Mouse (Mus musculus): ENCODE data around the gene Bmper.
A peak's percentile ranks its signal among the peaks of the same experiment; 100 is the strongest.

Bmper gene

GRCm38 (mm10) chr9:23364047-23364446 lies 141.2 kb downstream of the Bmper start:
- no peak for DNase-seq (ENCODE audit: low read depth, low spot score)

- DNase-seq (ENCODE audit: low read depth, low spot score): peak; percentile 33
Measured at GRCm38 (mm10) chr9:23368124-23368523, 145.2 kb downstream of the Bmper start.

DNA sequence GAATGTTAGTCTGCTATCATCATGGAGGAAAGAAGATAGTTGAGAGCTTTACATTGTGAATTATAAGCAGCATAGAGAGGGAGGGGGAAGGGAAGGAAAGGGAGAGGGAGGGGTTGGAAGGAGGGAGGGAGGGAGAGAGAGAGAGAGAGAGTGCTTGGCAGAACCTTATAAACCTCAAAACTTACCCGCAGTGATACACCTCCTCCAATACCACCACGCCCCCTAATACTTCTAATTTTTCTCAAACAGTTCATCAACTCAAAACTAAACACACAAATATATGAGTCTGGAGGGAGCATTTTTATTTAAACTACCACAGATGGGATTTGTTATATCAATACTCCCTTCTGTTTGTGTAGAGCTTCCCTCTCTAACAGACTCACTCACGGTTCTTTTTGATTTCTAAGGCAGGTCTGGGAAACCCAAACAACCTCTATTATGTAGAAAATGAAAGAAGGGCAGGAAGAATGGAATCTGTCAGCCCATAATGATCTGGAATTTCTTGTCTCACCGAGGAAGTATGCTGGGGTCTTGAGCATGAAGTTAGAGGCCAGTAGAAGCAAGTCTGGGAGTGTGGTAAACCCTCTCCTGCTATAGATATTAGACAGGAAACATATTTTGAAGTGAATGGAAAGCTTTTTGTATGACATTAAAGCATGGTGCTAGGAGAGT lies 152.0 kb downstream of the Bmper start:
- peak; percentile 25 for DNase-seq (ENCODE audit: low read depth, low spot score)

- no peak for DNase-seq (ENCODE audit: low read depth, low spot score)
Measured at GRCm38 (mm10) chr9:23377831-23378730, 155.2 kb downstream of the Bmper start.

GRCm38 (mm10) chr9:23378731-23379170 lies 155.9 kb downstream of the Bmper start:
- no peak for DNase-seq (ENCODE audit: low read depth, low spot score)

GRCm38 (mm10) chr9:23380171-23380835 lies 157.4 kb downstream of the Bmper start:
- DNase-seq (ENCODE audit: low read depth, low spot score): no peak

DNA sequence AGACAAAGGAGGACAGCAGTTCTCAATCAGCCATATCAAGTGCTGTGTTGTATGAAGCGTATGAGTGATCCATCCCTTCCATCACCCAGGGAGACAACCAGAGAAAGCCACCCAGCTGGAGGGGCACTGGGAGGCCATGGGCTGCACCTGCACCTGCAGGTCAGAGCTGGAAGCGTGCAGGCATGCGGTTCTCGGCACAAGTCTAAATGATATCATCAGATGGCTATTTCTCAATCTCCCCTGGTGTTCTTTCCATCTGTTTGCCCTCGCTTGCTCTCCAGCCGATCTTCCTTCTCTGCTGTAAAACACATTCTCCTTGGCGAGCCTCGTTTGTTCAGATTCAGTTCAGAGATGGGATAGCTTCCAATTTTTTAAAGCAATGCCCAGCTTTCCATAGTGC lies 160.4 kb downstream of the Bmper start:
- DNase-seq (ENCODE audit: low read depth, low spot score): no peak

DNA sequence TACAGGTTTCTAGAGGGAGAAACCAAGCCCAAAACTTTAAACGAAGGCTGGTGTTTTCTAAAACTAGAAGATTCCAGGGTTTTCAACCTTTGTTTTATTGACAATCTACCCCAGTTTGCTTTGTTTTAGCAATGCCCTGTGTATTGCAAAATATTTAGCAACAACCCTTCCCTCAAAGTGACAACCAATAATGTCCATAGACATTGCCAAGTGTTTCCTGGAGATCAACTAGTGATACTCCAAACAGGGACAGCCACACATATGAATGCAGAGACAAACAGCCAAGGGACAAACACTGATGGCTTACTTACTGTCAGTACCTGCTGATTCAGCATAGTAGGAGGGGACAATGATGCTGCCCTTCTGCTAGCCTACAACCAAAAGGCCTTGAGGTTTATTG lies 161.0 kb downstream of the Bmper start:
- DNase-seq (ENCODE audit: low read depth, low spot score): no peak

DNA sequence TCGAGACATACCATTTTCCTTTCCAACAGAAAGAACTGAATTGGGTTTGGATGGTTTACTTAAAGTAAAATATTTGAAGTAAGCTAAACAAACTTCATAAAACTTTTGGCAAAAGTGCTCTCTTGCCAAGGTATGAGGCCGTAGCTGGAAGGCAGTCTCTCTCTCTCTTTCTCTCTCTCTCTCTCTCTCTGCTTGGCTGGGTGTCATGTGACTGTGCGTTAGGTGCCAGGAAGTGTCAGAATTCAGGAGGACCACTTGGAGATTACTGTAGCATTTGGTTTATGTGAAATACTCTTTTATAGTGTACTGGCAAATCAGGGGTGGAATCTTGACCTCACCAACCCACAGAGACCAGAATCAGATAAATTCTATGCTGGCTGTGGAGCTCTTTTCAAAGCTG lies 162.0 kb downstream of the Bmper start:
- no peak for DNase-seq (ENCODE audit: low read depth, low spot score)

DNA sequence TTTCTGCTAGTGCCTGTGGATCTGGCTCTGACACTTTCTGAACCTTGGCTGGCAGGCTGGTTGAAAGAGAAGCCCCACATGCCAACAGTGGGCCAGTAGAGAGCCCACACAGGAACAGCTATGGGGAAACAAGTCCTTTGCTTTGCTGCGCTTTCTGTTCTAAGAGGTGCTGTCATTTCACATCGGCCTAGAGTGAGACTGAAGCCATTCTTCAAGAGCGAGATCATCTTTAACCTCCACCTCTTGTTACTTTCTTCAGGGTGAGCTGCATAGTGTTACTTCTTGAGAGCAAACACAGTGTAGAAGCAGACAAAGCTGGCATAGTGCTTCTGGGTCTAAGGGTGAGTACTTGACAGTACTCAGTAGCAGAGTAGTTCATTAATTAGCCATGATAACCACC lies 163.3 kb downstream of the Bmper start:
- peak; percentile 52 for DNase-seq (ENCODE audit: low read depth, low spot score)

DNA sequence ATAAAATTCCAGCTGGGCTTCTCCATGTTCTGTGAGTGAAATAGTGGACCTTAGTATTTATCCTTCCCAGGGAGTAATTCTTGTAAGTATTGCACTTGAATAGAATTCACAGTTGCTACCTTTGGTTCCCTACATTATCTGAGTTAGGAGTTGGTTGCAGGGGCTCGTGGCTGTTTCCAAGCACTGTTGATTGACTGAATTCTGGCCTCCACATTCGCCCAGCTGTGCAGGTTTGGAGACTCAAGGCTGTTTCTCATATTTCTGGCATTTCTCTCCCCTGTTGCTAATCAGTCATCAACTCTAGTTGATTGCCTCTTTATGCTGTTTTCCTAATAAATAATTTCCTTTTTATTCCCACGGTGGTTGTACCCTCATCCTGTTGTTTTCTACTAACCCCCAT lies 167.2 kb downstream of the Bmper start:
- DNase-seq (ENCODE audit: low read depth, low spot score): no peak

DNA sequence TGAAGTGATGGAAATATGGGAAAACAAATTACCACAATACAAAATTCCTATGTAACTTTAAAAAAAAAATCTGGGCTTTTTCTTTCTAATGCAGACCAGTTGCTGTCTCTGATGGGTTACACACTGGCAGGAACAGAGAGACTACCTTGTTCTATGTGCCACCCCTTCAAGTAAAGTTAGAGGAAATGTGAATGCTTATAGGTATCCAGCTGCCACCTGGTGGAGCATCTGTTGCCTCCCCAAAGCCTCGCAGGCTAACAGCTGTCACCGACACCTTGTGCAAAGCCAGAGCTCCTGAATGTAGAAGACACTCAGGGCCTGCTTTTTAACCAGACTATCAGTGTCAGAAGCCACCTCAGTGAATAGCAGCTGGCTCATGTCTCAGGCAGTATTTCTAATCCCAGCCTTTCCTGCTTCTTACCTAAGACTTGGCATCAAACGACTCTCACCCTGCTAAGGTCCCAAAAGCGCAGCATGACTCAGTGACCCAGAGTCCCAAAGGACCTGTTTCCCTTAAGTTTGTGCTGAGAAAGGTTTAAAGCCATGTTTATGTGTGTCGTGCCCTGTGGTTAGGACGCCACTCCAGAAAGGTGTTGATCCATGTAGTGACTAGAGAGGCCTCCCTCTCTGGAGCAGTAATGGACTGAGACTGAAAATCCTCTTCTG lies 171.9 kb downstream of the Bmper start:
- peak; percentile 41 for DNase-seq (ENCODE audit: low read depth, low spot score)

DNA sequence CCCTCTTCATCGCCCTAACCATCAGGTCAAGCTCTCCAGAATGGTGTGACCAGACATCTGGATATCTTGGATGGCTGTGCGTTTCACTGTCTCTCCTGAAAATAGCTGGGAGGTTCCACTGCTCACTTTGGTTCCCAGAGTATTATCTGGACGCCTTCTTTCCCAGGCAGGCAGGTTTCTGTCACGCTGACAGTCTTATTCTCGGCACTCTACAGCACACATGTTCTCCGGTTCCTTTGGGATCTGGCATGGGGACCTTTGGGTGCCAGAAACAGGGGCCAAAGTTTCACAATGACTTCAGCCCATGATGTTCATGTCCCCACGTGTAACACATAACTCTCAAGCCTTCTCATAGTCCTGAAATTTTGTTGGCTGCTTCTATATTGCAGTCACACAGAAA lies 173.3 kb downstream of the Bmper start:
- DNase-seq (ENCODE audit: low read depth, low spot score): no peak

DNA sequence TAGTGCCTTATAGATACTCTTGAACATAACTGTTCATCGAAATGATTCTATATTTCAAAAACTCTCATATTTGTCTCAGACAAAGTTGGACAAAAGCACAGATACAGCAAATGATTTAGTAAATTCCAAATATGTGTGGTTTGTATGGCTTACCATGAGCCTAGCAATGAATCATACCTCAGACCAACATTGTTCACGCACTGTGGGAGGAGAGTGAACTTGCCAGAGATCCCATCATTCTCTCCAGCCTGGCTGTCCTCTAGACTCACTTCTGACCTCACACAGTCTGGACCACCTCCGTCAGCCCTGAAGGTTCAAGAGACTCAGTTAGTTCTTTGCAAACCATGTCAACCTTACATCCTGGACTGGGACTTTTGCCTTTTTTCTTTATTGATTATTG lies 175.0 kb downstream of the Bmper start:
- peak; percentile 65 for DNase-seq (ENCODE audit: low read depth, low spot score)

- DNase-seq (ENCODE audit: low read depth, low spot score): no peak
Measured at GRCm38 (mm10) chr9:23399638-23400284, 176.9 kb downstream of the Bmper start.

GRCm38 (mm10) chr9:23407416-23407815 lies 184.5 kb downstream of the Bmper start:
- DNase-seq (ENCODE audit: low read depth, low spot score): peak; percentile 11

DNA sequence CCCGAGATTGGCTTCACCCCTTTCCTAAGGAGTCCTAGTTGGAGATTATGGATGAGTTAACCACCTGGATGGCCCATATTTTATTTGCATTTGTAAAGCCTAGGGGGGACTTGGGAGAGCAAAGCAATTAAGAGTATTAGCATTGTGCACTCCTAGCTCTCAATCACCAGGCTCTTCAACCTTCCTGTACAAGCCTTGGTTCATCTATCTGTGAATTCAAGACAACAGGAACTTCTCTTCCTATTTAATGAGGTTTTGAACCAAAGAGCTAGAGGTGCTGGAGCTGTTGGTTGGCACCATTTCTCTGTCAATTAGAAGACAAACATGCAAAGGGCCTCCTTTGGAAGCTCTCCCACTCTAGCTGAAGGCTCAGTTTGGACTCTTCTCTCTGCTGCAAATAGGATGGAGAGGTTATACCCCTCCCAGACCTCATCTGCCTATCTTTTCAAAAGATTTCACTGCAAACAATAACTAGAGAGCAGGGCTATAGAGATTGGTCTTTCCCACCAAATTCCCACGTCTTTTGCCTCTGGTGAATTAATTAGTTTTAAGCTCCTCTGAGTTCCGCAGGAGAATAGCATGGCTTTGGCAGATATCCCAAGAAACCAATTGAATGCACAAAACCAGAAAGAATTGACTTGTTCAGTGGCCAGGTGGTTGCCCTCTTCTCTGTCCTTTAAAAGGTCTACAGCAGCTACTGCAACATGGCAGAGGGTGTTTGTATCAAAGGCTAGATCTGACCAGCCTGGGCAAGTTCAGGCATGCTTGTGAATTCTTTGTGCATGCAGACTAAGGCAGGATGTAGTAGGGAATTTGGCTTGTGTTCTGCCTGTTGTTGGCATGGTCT lies 185.3 kb downstream of the Bmper start:
- no peak for DNase-seq (ENCODE audit: low read depth, low spot score)

DNA sequence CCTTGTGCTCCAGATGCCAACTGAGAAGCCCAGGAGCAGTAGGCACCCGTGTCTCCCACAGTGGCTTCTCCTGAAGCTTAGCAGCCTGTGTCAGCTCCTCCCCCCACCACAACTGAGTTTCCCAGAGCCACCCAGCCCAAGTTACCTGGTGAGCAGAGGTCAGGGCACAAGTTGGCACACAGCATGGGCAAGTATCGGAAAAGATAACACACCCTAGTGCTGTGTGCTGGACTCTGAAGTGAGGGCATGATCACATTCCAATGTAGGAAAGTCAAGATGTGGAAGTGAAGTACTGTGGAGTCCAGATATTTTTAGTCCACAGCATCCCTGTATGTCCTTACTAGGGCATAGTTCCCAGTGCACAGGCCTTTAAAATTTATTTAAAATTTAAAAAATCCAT lies 187.7 kb downstream of the Bmper start:
- DNase-seq (ENCODE audit: low read depth, low spot score): no peak

DNA sequence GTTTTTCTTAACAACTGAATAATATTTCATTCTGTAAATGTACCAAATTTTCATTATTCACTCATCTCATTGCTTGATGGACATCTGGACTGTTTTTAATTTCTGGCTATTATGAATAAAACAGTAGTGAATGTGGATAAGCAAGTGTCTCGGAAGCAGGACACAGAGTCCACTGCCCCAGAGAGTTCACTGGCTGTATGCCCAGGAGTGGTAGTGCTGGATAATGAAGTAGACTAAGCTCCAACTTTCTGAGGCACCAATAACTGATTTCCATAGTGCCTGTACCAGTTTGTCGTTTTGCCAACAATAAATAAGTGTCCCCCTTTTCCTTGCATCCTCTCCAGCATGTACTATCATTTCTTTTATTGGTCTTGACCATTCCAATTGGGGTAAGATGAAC lies 190.1 kb downstream of the Bmper start:
- DNase-seq (ENCODE audit: low read depth, low spot score): no peak

- DNase-seq (ENCODE audit: low read depth, low spot score): peak; percentile 19
Measured at GRCm38 (mm10) chr9:23419107-23419506, 196.2 kb downstream of the Bmper start.

All from 3T3-L1 (cell line).